21 mouse cellular contexts compared by ENCODE assay signal in genomic region chr11:7069762-7070161, GRCm38 (mm10). TPM values are rescaled to one million over a fixed set of nuclear protein-coding genes. Genes with fewer than 3 reads are reported as not detected.
DNase-seq lines count a peak whose midpoint lies in the region; ATAC-seq and TF ChIP-seq lines count a peak whose summit lies in the region.
"Had no signal": no experiment of that assay in that cellular context is flagged by ENCODE, and none has a peak within 500 bp of the region (broad histone marks: within the 10 kb centered on the region; RNA-seq: fewer than 3 reads in every experiment).

No protein-coding gene starts in this region.

- H3K27me3 ChIP-seq in cerebellum, adult 2 months (ENCODE audit: control insufficient read depth, insufficient read depth, low read length), result no peaks in the 10 kb centered on the region
- H3K27me3 ChIP-seq: Patski had no signal

- TF ChIP-seq POLR2A in cerebellum, adult 2 months (IDR thresholded peaks at IDR 0.05; ENCODE audit: borderline replicate concordance, insufficient read depth, low read length), result no peak

- WGBS in cerebellum, adult 2 months, result 34% methylated on average over 4 of the region's 4 CpGs

- TF ChIP-seq CTCF in cerebellum, adult 2 months (IDR thresholded peaks at IDR 0.05; ENCODE audit: borderline replicate concordance, insufficient read depth, low read depth, low read length), result no peak
- TF ChIP-seq CTCF in layer of hippocampus, adult 2 months (conservative IDR thresholded peaks at IDR 0.05), result no peak

- intact Hi-C loops in left cerebral cortex, postnatal 25 days (cut with DNase I), result loop anchor here (5.0 to 10.0 kb wide), 2 partner anchors 63 to 415 kb away; partner anchors contain the start of gene Ramp3

- H3K4me1 ChIP-seq in cerebellum, adult 2 months (ENCODE audit: control insufficient read depth, insufficient read depth, low read length), result peaks cover 59% of the 10 kb centered on the region

- no peak for ATAC-seq in cerebellum, adult (ENCODE audit: insufficient number of reproducible peaks, low FRiP score, low TSS enrichment)
- ATAC-seq: forebrain, embryonic 13.5 days; forebrain, embryonic 16.5 days; intestine, postnatal 0 days; Patski had no signal

- peak overlapping the region; percentile 4; the same call in 1 of the 2 replicates for H3K27ac ChIP-seq in cerebellum, adult 2 months (ENCODE audit: insufficient read depth, low read length)
- H3K27ac ChIP-seq in layer of hippocampus, adult 2 months, result peak overlapping the region; percentile 32; the same call in 1 of the 2 replicates
- H3K27ac ChIP-seq: forebrain, embryonic 10.5 days; forebrain, embryonic 13.5 days; hindbrain, embryonic 12.5 days; hindbrain, embryonic 15.5 days had no signal

- DNase-seq in cerebellum, adult 2 months, result peak in 1 of 2 experiments; percentile 56
- DNase-seq in layer of hippocampus, adult 2 months (ENCODE audit: low spot score in 2 of 2), result no peak
- DNase-seq in layer of hippocampus, adult 8-10 months (ENCODE audit: low spot score in 2 of 2), result no peak
- peak; percentile 48 to 57 for DNase-seq in cerebellum, postnatal 10 days
- DNase-seq in thymus, postnatal 36 days, result no peak
- no peak for DNase-seq in left cerebral cortex, postnatal 25 days (ENCODE audit: low spot score in 2 of 2)
- DNase-seq: adrenal gland, postnatal 10 days; adrenal gland, postnatal 36 days; B cell, adult 2 months; gastrocnemius, postnatal 14 days; heart, adult 11 months had no signal

- peak overlapping the region; percentile 38 for H3K4me3 ChIP-seq in cerebellum, adult 2 months (replicated peaks; ENCODE audit: insufficient read depth, low read depth, low read length)
- H3K4me3 ChIP-seq in layer of hippocampus, adult 2 months, result no peak overlapping the region; the same call in 1 of the 2 replicates
- H3K4me3 ChIP-seq: forebrain, embryonic 10.5 days; forebrain, embryonic 13.5 days; hindbrain, embryonic 12.5 days; hindbrain, embryonic 15.5 days had no signal

RNA-seq across cellular contexts. Expression of gene Adcy1, which starts 6.5 kb away (rescaled TPM):
- polyA plus RNA-seq in cerebellum, adult 2 months (2012; rRNA removed), result 258 and 326 TPM in 2 replicates
- total RNA-seq in layer of hippocampus, adult 2 months (2021), result 100 to 1,000 TPM; 376 to 403 TPM
- total RNA-seq in layer of hippocampus, adult 8-10 months (2022), result 100 to 1,000 TPM; 290 to 360 (median 312) TPM
- 100 to 1,000 TPM; 245 to 264 TPM for total RNA-seq in left cerebral cortex, postnatal 25 days (2021)
- total RNA-seq: hematopoietic stem cell, adult 5-6 weeks had no signal
- polyA plus RNA-seq: G1E had no signal

Comparison
In these comparisons a context has a peak if more than half of its experiments do, and no peak if none do; other contexts are left out.
1. DNase-seq: peak in cerebellum, postnatal 10 days (2 of 2); none in layer of hippocampus, adult 2 months (0 of 2), layer of hippocampus, adult 8-10 months (0 of 2), thymus, postnatal 36 days (0 of 2) and left cerebral cortex, postnatal 25 days (0 of 2).